Mouse (Mus musculus) forebrain, embryonic 10.5 days (tissue): ENCODE results near the gene Igsf21. TPM values are rescaled to one million over a fixed set of nuclear protein-coding genes. Genes with fewer than 3 reads are reported as not detected.

Source experiments
- DNase-seq: peaks from one replicate; pipeline ENCODE4 v3.0.0-alpha.2; 2017; ENCODE audit warnings: low spot score; ENCODE audit errors: extremely low spot score
- H3K27ac ChIP-seq: fragments of 300-500 bp; sonication (generic); 2 replicates; pipeline ENCODE4 v1.5.1; 2016; ENCODE audit warnings: mild to moderate bottlenecking
- H3K27me3 ChIP-seq: fragments of 300-500 bp; sonication (generic); 2 replicates; pipeline ENCODE4 v1.6.1; 2016; ENCODE audit warnings: mild to moderate bottlenecking; ENCODE audit not compliant: poor library complexity, severe bottlenecking
- H3K36me3 ChIP-seq: fragments of 300-500 bp; sonication (generic); replicated peaks from 2 replicates; pipeline ENCODE4 v1.6.1; 2016; ENCODE audit warnings: mild to moderate bottlenecking, moderate library complexity
- H3K4me1 ChIP-seq: fragments of 300-500 bp; sonication (generic); 2 replicates; pipeline ENCODE4 v1.6.1; 2016
- H3K4me3 ChIP-seq: fragments of 300-500 bp; sonication (generic); 2 replicates; pipeline ENCODE4 v1.5.1; 2016; ENCODE audit warnings: mild to moderate bottlenecking, moderate library complexity
- H3K9me3 ChIP-seq: fragments of 300-500 bp; sonication (generic); 2 replicates; pipeline ENCODE4 v1.6.1; 2016; ENCODE audit warnings: mild to moderate bottlenecking, moderate library complexity
- WGBS: fragments of 180-500 bp; shearing (Covaris S2); methylation state at CpG from one replicate; pipeline ENCODE4 v1.1.7; 2016; 5-methylcytosine and 5-hydroxymethylcytosine counted together
- polyA plus RNA-seq: library from polyadenylated mRNA; unstranded; fragments of >200 nt; fragmentation: Nextera tagmentation; extraction: Ambion mirVana; gene quantifications from 2 replicates; pipeline ENCODE4 v1.2.1, GENCODE M21; 2016

Igsf21 gene
- polyA plus RNA-seq, 1 experiment from 2014 or later = 4.6 TPM

DNA sequence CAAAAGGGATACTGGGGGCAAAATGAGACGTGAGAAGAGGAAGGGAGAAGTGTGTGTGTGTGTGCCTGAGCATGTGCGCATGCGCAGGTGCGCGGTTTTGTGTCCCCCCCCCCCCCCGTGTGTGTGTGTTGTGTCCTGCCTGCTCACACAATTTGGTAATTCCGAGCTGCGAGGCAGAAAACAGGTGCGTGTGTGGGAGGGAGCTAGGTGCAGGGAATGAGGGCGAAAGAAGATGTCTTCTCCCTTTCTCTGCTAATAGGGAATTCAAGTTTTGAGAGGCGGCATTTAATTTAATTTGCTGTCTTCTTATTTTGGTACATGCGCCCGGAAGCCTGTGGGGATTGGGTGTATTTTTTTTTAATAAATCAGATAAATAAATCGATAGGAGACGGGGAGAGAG, 211.4 kb downstream of the Igsf21 start:
- no peak overlapping the region for H3K27ac ChIP-seq
- H3K9me3 ChIP-seq = peaks cover 3% of the 10 kb centered on the region; the same call in 1 of the 2 replicates
- H3K36me3 ChIP-seq = no peaks in the 10 kb centered on the region
- no peak for DNase-seq
- H3K4me1 ChIP-seq = peaks cover 48% of the 10 kb centered on the region
- 75% methylated on average over 15 of the region's 15 CpGs for WGBS
- H3K4me3 ChIP-seq = no peak overlapping the region
- peaks cover 80% of the 10 kb centered on the region for H3K27me3 ChIP-seq

DNA sequence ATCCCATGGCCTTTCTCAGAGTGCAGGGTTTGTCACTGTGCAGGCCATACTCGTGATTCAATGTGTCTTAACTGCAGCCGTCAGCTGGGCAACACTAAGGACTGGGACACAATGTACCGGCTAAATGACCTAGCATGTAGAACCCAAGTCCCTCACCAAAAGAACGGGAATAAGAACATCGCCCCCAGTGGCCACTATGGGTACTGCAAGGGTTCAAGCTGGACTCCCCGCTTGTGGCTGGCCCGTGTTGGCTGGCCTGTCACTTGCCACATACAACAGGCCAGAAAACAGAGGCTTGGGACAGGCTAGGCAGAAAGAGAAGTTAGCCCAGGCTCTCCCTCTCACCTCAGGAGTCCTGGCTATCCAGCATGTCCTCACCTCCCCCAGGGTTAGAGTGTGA, 213.2 kb downstream of the Igsf21 start:
- Histone ChIP-seq H3K4me1 (peaks cover 52% of the 10 kb centered on the region), H3K27ac (no peak overlapping the region), H3K9me3 (no peaks in the 10 kb centered on the region), H3K27me3 (peaks cover 62% of the 10 kb centered on the region), H3K4me3 (no peak overlapping the region), H3K36me3 (no peaks in the 10 kb centered on the region)
- DNase-seq = peak; percentile 71
- 39% methylated on average over 7 of the region's 7 CpGs for WGBS

GRCm38 (mm10) chr4:140030415-140030814, 216.2 kb downstream of the Igsf21 start:
- Histone ChIP-seq H3K36me3 (no peaks in the 10 kb centered on the region), H3K4me1 (peaks cover 28% of the 10 kb centered on the region), H3K27ac (peak overlapping the region; percentile 54), H3K27me3 (peaks cover 37% of the 10 kb centered on the region), H3K4me3 (no peak overlapping the region), H3K9me3 (no peaks in the 10 kb centered on the region)
- DNase-seq = peak; percentile 62
- 24% methylated on average over 5 of the region's 6 CpGs for WGBS

- DNase-seq = no peak
- peaks cover 34% of the 10 kb centered on the region for H3K27me3 ChIP-seq
- H3K36me3 ChIP-seq = no peaks in the 10 kb centered on the region
- no peak overlapping the region for H3K4me3 ChIP-seq
- peaks cover 28% of the 10 kb centered on the region for H3K4me1 ChIP-seq
- 48% methylated on average over 5 of the region's 5 CpGs for WGBS
- peak overlapping the region; percentile 54 for H3K27ac ChIP-seq
- no peaks in the 10 kb centered on the region for H3K9me3 ChIP-seq
Observed at GRCm38 (mm10) chr4:140030040-140030386, 216.6 kb downstream of the Igsf21 start.

DNA sequence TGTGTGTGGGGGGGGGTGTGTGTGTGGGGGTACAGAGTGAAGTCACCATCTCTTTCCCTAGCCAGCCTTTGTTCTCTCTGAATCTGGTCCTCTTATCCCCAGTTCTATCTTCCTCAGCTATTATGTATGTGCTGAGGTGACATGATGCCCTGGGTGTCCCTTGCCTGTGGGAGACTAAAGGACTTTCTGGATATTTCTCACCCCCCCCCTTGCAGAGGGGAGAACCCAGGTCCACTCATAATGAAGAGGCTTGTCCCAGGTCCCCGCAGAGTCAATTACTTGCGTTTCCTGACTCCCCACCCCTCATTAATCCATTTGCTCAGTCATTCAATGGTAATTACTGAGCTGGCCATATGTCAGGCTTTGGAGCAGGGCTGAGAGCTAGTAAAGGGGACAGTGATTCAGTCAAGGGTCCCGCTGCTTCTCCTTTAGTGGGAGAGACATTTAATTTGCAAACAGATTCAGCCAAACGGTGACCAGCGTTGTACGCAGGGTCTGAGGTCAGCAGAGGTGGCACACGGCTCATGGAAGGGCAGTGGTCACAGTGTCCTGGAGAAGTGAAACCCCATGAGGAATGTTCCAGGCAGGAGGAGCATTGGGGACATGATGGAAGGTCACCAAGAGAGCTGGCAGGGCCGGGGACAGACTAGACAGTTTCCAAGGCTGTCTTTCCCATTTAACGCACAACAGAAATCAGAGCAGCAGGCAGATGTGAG, 217.1 kb downstream of the Igsf21 start:
- peak overlapping the region; percentile 54 for H3K27ac ChIP-seq
- 48% methylated on average over 9 of the region's 9 CpGs for WGBS
- no peaks in the 10 kb centered on the region for H3K9me3 ChIP-seq
- no peaks in the 10 kb centered on the region for H3K36me3 ChIP-seq
- no peak overlapping the region for H3K4me3 ChIP-seq
- no peak for DNase-seq
- peaks cover 29% of the 10 kb centered on the region for H3K27me3 ChIP-seq
- peaks cover 28% of the 10 kb centered on the region for H3K4me1 ChIP-seq

- Histone ChIP-seq H3K4me1 (peaks cover 16% of the 10 kb centered on the region), H3K27ac (0 out of 2 replicates have a peak overlapping the region, but pooled peaks have one; percentile 20), H3K9me3 (no peaks in the 10 kb centered on the region), H3K27me3 (peaks cover 10% of the 10 kb centered on the region), H3K36me3 (no peaks in the 10 kb centered on the region), H3K4me3 (no peak overlapping the region)
- DNase-seq = no peak
- 82% methylated on average over 6 of the region's 6 CpGs for WGBS
Observed at GRCm38 (mm10) chr4:140023833-140024232, 222.8 kb downstream of the Igsf21 start.

DNA sequence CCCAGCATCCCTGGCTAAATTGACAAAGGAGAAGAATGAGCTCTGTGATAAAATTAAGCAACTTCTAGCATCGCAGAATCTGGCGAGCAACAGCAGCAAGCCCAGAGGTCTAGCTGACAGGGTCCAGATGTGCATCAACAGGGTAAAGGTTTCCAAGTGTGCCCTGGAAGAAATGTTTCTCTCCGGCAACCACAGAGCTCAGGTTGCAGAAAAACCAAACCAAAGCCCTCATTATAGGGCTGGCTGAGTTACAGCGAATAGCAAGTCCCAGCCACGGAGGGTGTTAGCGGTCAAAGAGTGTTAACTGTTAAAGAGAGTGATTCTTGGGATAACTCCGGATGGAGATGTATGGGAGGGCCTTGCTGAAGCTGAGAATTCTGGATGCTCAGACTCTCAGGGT, 230.7 kb downstream of the Igsf21 start:
- H3K4me1 ChIP-seq = peaks cover 12% of the 10 kb centered on the region
- no peaks in the 10 kb centered on the region for H3K9me3 ChIP-seq
- peaks cover 2% of the 10 kb centered on the region; the same call in 1 of the 2 replicates for H3K27me3 ChIP-seq
- 73% methylated on average over 7 of the region's 7 CpGs for WGBS
- no peak overlapping the region for H3K27ac ChIP-seq
- H3K4me3 ChIP-seq = no peak overlapping the region
- DNase-seq = no peak
- H3K36me3 ChIP-seq = no peaks in the 10 kb centered on the region

- H3K4me3 ChIP-seq = no peak overlapping the region
- peaks cover 17% of the 10 kb centered on the region for H3K4me1 ChIP-seq
- H3K36me3 ChIP-seq = no peaks in the 10 kb centered on the region
- H3K27ac ChIP-seq = no peak overlapping the region
- 77% methylated on average over 11 of the region's 11 CpGs for WGBS
- no peaks in the 10 kb centered on the region for H3K27me3 ChIP-seq
- no peak for DNase-seq
- H3K9me3 ChIP-seq = no peaks in the 10 kb centered on the region
Observed at GRCm38 (mm10) chr4:140010728-140011470, 235.7 kb downstream of the Igsf21 start.

DNA sequence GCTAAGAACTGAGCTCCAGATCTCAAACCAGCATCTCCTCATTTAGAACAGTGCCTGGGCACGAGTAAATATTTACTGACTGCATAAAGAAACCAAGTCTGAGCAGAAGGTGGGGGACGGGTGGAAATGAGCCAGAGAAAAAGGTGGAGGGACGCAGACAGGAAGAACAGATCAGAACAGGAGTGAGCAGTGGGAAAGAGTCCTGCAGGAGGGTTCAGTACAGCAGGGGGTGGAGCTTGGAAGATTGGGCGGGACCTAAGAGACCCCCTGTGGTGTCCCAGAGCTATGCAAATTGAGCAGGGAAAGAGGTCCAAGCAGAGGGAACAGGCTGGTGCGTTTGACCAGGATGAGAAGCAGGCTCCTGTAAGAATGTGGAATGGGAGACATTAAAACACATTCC, 241.7 kb downstream of the Igsf21 start:
- DNase-seq = no peak
- no peaks in the 10 kb centered on the region for H3K36me3 ChIP-seq
- 23% methylated on average over 5 of the region's 5 CpGs for WGBS
- H3K27me3 ChIP-seq = peaks cover 57% of the 10 kb centered on the region
- H3K4me3 ChIP-seq = peak overlapping the region; percentile 44
- peaks cover 35% of the 10 kb centered on the region for H3K4me1 ChIP-seq
- peak overlapping the region; percentile 56; the same call in 1 of the 2 replicates for H3K27ac ChIP-seq
- no peaks in the 10 kb centered on the region for H3K9me3 ChIP-seq

DNA sequence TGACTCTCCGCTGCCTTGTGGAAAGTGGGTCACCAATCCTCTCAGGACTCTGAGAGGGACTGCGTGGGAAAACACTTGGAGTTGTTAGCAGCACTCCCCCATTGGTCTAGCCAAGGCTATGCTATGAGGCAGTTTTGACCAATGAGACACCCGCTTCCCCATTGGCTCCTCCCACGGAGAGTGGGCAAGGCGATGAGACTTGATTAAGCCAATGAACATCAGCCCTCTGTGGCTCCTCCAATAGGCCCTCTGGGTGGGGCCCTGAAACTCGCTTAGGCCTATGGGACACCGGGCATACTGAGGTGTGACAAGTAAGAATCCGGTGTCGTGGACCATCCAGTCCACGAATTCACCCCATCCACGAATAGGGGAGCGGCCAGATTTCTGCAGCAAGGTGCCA, 242.4 kb downstream of the Igsf21 start:
- peaks cover 37% of the 10 kb centered on the region for H3K4me1 ChIP-seq

DNA sequence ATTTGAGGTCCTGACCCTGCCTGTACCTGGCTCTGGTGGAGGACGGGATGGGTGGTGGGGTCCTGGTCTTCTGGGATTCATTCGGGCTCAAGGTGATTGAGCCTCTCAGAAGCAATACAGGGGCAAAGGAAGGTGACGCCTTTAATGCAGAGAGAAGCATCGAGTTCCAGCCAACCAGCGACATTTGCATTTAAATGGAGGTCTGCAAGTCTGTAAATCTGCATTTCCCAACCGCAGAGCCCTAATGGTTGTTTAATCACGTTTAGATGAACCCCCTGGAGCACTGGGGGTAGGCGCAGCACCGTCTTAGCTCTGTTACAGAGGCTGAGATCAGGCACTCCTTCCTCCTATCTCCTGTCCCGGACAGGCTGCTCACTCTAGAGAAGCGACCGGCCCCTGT, 244.5 kb downstream of the Igsf21 start:
- no peak for DNase-seq

More for the DNA sequence above, 242.4 kb downstream of the Igsf21 start:
- no peaks in the 10 kb centered on the region for H3K9me3 ChIP-seq
- WGBS = 20% methylated on average over 12 of the region's 12 CpGs
- H3K27me3 ChIP-seq = peaks cover 58% of the 10 kb centered on the region
- H3K4me3 ChIP-seq = peak overlapping the region; percentile 44
- H3K36me3 ChIP-seq = no peaks in the 10 kb centered on the region
- peak overlapping the region; percentile 56 for H3K27ac ChIP-seq
- DNase-seq = peak; percentile 58

DNA sequence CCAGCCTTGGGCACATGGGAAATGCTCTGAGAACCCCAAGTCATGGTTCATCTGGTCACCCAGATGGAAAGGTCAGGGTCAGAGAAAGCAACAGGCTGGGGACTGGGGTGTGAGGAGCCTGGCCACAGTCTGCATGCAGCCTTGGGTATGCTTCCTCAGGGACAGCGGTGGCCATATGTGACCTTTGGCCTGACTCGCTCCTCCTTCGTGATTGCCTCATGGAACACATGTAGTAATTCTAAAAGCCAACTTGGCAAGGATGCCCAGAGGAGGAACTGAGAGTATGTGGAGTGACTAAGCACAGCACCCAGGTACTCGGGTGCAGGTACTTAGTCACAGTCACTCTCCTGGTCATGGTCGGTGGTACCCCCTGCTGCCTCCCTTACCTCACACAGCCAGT, 245.7 kb downstream of the Igsf21 start:
- 89% methylated on average over 5 of the region's 5 CpGs for WGBS
- no peaks in the 10 kb centered on the region for H3K36me3 ChIP-seq
- no peak overlapping the region for H3K4me3 ChIP-seq
- peaks cover 58% of the 10 kb centered on the region for H3K27me3 ChIP-seq
- no peak for DNase-seq
- peaks cover 40% of the 10 kb centered on the region for H3K4me1 ChIP-seq
- H3K27ac ChIP-seq = no peak overlapping the region
- H3K9me3 ChIP-seq = peaks cover 9% of the 10 kb centered on the region; the same call in 1 of the 2 replicates

More for the DNA sequence above, 244.5 kb downstream of the Igsf21 start:
- no peak overlapping the region for H3K4me3 ChIP-seq
- H3K9me3 ChIP-seq = peaks cover 9% of the 10 kb centered on the region; the same call in 1 of the 2 replicates
- no peak overlapping the region for H3K27ac ChIP-seq
- H3K27me3 ChIP-seq = peaks cover 58% of the 10 kb centered on the region
- H3K36me3 ChIP-seq = no peaks in the 10 kb centered on the region
- 11% methylated on average over 12 of the region's 12 CpGs for WGBS
- H3K4me1 ChIP-seq = peaks cover 43% of the 10 kb centered on the region

GRCm38 (mm10) chr4:139999033-139999432, 247.6 kb downstream of the Igsf21 start:
- WGBS = 50% methylated on average over 7 of the region's 7 CpGs
- Histone ChIP-seq H3K27ac (no peak overlapping the region), H3K4me1 (peaks cover 43% of the 10 kb centered on the region), H3K27me3 (peaks cover 42% of the 10 kb centered on the region), H3K36me3 (no peaks in the 10 kb centered on the region), H3K9me3 (peaks cover 9% of the 10 kb centered on the region; the same call in 1 of the 2 replicates), H3K4me3 (no peak overlapping the region)
- DNase-seq = no peak
